In the genomic region with DNA sequence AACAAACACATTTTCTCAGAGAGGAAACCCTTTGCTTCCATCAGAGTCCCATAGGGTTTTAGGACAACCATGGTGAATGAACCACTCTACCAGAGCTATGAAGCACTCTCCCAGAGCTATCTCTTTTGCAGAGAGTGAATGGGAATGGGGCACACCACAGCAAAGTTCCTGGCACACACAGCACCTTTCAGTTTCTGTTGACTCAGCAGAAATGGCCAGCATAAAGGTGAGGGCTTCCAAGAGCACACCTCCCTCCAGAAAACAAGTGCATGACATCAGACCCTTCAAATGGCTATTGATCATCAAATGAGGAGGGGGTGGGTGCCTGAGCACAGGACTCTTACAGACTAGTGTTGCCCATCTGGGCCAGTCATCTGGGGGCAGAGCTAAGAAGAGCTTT, we compare ENCODE assay signal across 22 mouse cellular contexts. TPM values are rescaled to one million over a fixed set of nuclear protein-coding genes. Genes with fewer than 3 reads are reported as not detected.
"Had no signal": no experiment of that assay in that cellular context is flagged by ENCODE, and none has a peak within 500 bp of the region (broad histone marks: within the 10 kb centered on the region; RNA-seq: fewer than 3 reads in every experiment).

No protein-coding gene starts in this region.

- H3K4me3 ChIP-seq: left cerebral cortex, adult 2 months; lung, embryonic 15.5 days; midbrain, embryonic 12.5 days; midbrain, embryonic 15.5 days; neural tube, embryonic 12.5 days; neural tube, embryonic 15.5 days had no signal

- DNase-seq: kidney, adult 18-20 months; kidney, postnatal 36 days; layer of hippocampus, postnatal 36 days; right cerebral cortex, adult 18-20 months; right cerebral cortex, postnatal 14 days; right cerebral cortex, postnatal 4 days; thymus, adult 18-20 months; thymus, postnatal 36 days had no signal

- H3K9ac ChIP-seq: lung, embryonic 15.5 days; midbrain, embryonic 12.5 days; midbrain, embryonic 15.5 days; neural tube, embryonic 12.5 days; neural tube, embryonic 15.5 days had no signal

- ATAC-seq: inflammation-experienced regulatory T-cells, adult 6 months; intestine, embryonic 16.5 days; midbrain, embryonic 15.5 days had no signal

- H3K36me3 ChIP-seq: lung, embryonic 15.5 days; midbrain, embryonic 12.5 days; midbrain, embryonic 15.5 days; neural tube, embryonic 12.5 days; neural tube, embryonic 15.5 days had no signal

- H3K4me2 ChIP-seq: lung, embryonic 15.5 days; midbrain, embryonic 12.5 days; midbrain, embryonic 15.5 days; neural tube, embryonic 12.5 days; neural tube, embryonic 15.5 days had no signal

- H3K27ac ChIP-seq: kidney, postnatal 0 days; left cerebral cortex, adult 2 months; lung, embryonic 15.5 days; macrophage; midbrain, embryonic 12.5 days; midbrain, embryonic 15.5 days; neural tube, embryonic 12.5 days; neural tube, embryonic 15.5 days; stomach, postnatal 0 days had no signal

- H3K9me3 ChIP-seq: lung, embryonic 15.5 days; midbrain, embryonic 12.5 days; midbrain, embryonic 15.5 days; neural tube, embryonic 12.5 days; neural tube, embryonic 15.5 days had no signal

RNA-seq across cellular contexts. Expression of gene Wnt3a, which starts 28.2 kb away (rescaled TPM):
- polyA plus RNA-seq: intestine, embryonic 16.5 days; kidney, embryonic 14.5 days; kidney, postnatal 0 days; liver, embryonic 16.5 days; macrophage; stomach, embryonic 14.5 days had no signal

RNA-seq across cellular contexts. Expression of gene Wnt9a, which starts 44.4 kb away (rescaled TPM):
- polyA plus RNA-seq: inflammation-experienced regulatory T-cells, adult 6 months had no signal
